Mouse (Mus musculus) testis, adult 2 months (tissue): Measurements from ENCODE around the gene Ifna15. TPM values are rescaled to one million over a fixed set of nuclear protein-coding genes. Genes with fewer than 3 reads are reported as not detected.

Experiments used
- H3K27ac ChIP-seq: fragments of 200-500 bp; 2 replicates; pipeline ENCODE4 v1.5.1; 2012; ENCODE audit warnings: low read depth, low read length; ENCODE audit not compliant: control insufficient read depth, insufficient read depth
- H3K27me3 ChIP-seq: fragments of 200-500 bp; 2 replicates; pipeline ENCODE4 v1.6.1; 2012; ENCODE audit warnings: mild to moderate bottlenecking, low read length, moderate library complexity; ENCODE audit not compliant: control insufficient read depth, insufficient read depth
- H3K36me3 ChIP-seq: fragments of 200-500 bp; 2 replicates; pipeline ENCODE4 v1.6.1; 2012; ENCODE audit warnings: mild to moderate bottlenecking, low read length; ENCODE audit not compliant: control insufficient read depth, insufficient read depth
- H3K4me1 ChIP-seq: fragments of 200-500 bp; 2 replicates; pipeline ENCODE4 v1.6.1; 2012; ENCODE audit warnings: low read length; ENCODE audit not compliant: control insufficient read depth, insufficient read depth
- H3K4me3 ChIP-seq: fragments of 200-500 bp; 2 replicates; pipeline ENCODE4 v1.5.1; 2012; ENCODE audit warnings: low read depth, mild to moderate bottlenecking, low read length, moderate library complexity, mixed read lengths; ENCODE audit not compliant: control insufficient read depth
- CTCF ChIP-seq: fragments of 200-500 bp; IDR thresholded peaks from 2 replicates; pipeline ENCODE4 v1.5.1; 2012; ENCODE audit warnings: low read depth, mild to moderate bottlenecking, inconsistent platforms, low read length, moderate library complexity; ENCODE audit not compliant: control insufficient read depth, insufficient read depth, insufficient replicate concordance
- POLR2A ChIP-seq: fragments of 200-500 bp; IDR thresholded peaks from 2 replicates; pipeline ENCODE4 v1.6.1; 2012; ENCODE audit warnings: low read depth, mild to moderate bottlenecking, inconsistent platforms, low read length, moderate library complexity; ENCODE audit not compliant: control insufficient read depth
- polyA plus RNA-seq: library from polyadenylated mRNA; depleted of rRNA; stranded (reverse); fragments of >200 nt; gene quantifications from 2 replicates; pipeline ENCODE4 v1.2.3, GENCODE M21; 2012

The Ifna15 gene
- polyA plus RNA-seq, 1 experiment, result not detected

GRCm38 (mm10) chr4:88537328-88537727 is 20.7 kb downstream of the Ifna15 start:
- Histone ChIP-seq H3K4me1 (no peaks in the 10 kb centered on the region), H3K36me3 (no peaks in the 10 kb centered on the region), H3K27me3 (no peaks in the 10 kb centered on the region), H3K4me3 (no peak overlapping the region), H3K27ac (no peak overlapping the region)
- TF ChIP-seq CTCF (no peak), POLR2A (no peak)

- Histone ChIP-seq H3K27me3 (no peaks in the 10 kb centered on the region), H3K27ac (no peak overlapping the region)
Observed at GRCm38 (mm10) chr4:88536640-88537039, 21.4 kb downstream of the Ifna15 start.

GRCm38 (mm10) chr4:88535742-88536141 is 22.3 kb downstream of the Ifna15 start:
- H3K4me3 ChIP-seq, result no peak overlapping the region
- TF ChIP-seq POLR2A, result no peak
- TF ChIP-seq CTCF, result no peak
- no peaks in the 10 kb centered on the region for H3K27me3 ChIP-seq
- H3K27ac ChIP-seq, result no peak overlapping the region
- H3K4me1 ChIP-seq, result no peaks in the 10 kb centered on the region
- no peaks in the 10 kb centered on the region for H3K36me3 ChIP-seq

More at GRCm38 (mm10) chr4:88536640-88537039, 21.4 kb downstream of the Ifna15 start:
- Histone ChIP-seq H3K36me3 (no peaks in the 10 kb centered on the region), H3K4me1 (no peaks in the 10 kb centered on the region), H3K4me3 (no peak overlapping the region)
- no peak for TF ChIP-seq POLR2A
- no peak for TF ChIP-seq CTCF

- H3K4me1 ChIP-seq, result no peaks in the 10 kb centered on the region
- H3K4me3 ChIP-seq, result no peak overlapping the region
- no peaks in the 10 kb centered on the region for H3K36me3 ChIP-seq
- H3K27me3 ChIP-seq, result no peaks in the 10 kb centered on the region
- no peak for TF ChIP-seq POLR2A
- no peak for TF ChIP-seq CTCF
- no peak overlapping the region for H3K27ac ChIP-seq
Observed at GRCm38 (mm10) chr4:88534903-88535302, 23.1 kb downstream of the Ifna15 start.

- Histone ChIP-seq H3K36me3 (no peaks in the 10 kb centered on the region), H3K4me1 (0 out of 2 replicates have a peak, but pooled peaks cover 2% of the 10 kb centered on the region), H3K4me3 (no peak overlapping the region), H3K27ac (no peak overlapping the region), H3K27me3 (no peaks in the 10 kb centered on the region)
- no peak for TF ChIP-seq CTCF
- no peak for TF ChIP-seq POLR2A
Observed at GRCm38 (mm10) chr4:88533499-88533898, 24.5 kb downstream of the Ifna15 start.

GRCm38 (mm10) chr4:88530892-88531291 is 27.2 kb downstream of the Ifna15 start:
- Histone ChIP-seq H3K27me3 (no peaks in the 10 kb centered on the region), H3K27ac (no peak overlapping the region), H3K4me3 (no peak overlapping the region), H3K36me3 (no peaks in the 10 kb centered on the region), H3K4me1 (0 out of 2 replicates have a peak, but pooled peaks cover 2% of the 10 kb centered on the region)
- TF ChIP-seq POLR2A (no peak), CTCF (no peak)

GRCm38 (mm10) chr4:88530271-88530670 is 27.8 kb downstream of the Ifna15 start:
- Histone ChIP-seq H3K27ac (no peak overlapping the region), H3K4me3 (no peak overlapping the region), H3K4me1 (0 out of 2 replicates have a peak, but pooled peaks cover 2% of the 10 kb centered on the region), H3K27me3 (no peaks in the 10 kb centered on the region), H3K36me3 (no peaks in the 10 kb centered on the region)
- TF ChIP-seq CTCF (no peak), POLR2A (no peak)

- TF ChIP-seq CTCF (no peak), POLR2A (no peak)
- Histone ChIP-seq H3K27ac (no peak overlapping the region), H3K36me3 (no peaks in the 10 kb centered on the region), H3K4me1 (0 out of 2 replicates have a peak, but pooled peaks cover 2% of the 10 kb centered on the region), H3K27me3 (no peaks in the 10 kb centered on the region), H3K4me3 (no peak overlapping the region)
Observed at GRCm38 (mm10) chr4:88526379-88527049, 31.5 kb downstream of the Ifna15 start.
